Mouse (Mus musculus): ENCODE results near the gene Hs2st1. TPM values are rescaled to one million over a fixed set of nuclear protein-coding genes. Genes with fewer than 3 reads are reported as not detected.

Gene Hs2st1
- polyA plus RNA-seq, 1 experiment from 2014 or later, result 5.1 TPM

DNA sequence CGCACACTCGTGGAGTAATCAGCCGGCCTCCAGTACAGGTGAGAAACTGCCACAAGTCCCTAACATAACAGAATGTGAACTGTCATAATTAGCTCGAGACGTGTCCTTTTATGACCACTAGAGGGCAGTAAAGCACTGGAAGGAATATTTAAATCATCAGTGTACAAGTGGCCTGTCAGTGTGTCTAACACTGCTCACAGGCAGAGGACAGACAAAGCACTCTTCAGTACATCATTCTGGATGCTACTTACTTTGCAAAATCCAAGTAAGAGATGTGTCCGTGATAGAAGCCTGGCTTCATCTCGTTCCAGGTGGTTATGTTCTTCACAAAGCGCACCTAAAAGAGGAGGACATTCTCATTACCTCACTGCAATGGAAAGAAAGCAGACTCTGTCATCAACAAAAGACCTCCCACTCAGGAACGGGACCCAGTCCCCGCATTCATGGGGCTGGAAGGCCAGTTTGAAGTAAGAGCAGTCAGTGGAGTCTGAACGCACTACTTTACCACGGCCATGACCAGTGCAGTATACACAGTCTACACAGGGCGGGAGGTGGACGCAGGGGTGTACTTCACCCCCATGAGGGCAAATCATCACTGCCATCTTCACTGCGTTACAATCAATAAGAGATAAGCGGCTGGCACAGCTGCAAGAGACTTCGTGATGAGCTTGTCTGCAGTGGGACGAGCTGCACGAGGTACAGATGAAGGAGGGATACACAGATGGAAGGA is 116.1 kb downstream of the Hs2st1 start:
- TF ChIP-seq EP300 (optimal IDR thresholded peaks at IDR 0.05) (no peak), CTCF (IDR thresholded peaks at IDR 0.05; ENCODE audit: low read depth) (peak; percentile 99)
- no peak overlapping the region for H3K27ac ChIP-seq (replicated peaks)
- no peaks in the 10 kb centered on the region for H3K27me3 ChIP-seq (ENCODE audit: control insufficient read depth, insufficient read depth, low read length)
- H3K4me1 ChIP-seq (replicated peaks; ENCODE audit: control insufficient read depth, insufficient read depth), result 0 out of 2 replicates have a peak, but pooled peaks cover 2% of the 10 kb centered on the region
- 57% methylated on average over 19 of the region's 19 CpGs for WGBS
- no peaks in the 10 kb centered on the region for H3K36me3 ChIP-seq (ENCODE audit: control insufficient read depth, insufficient read depth, low read length)
- H3K4me2 ChIP-seq (replicated peaks; ENCODE audit: low read depth), result no peak overlapping the region
- no peak overlapping the region for H3K9ac ChIP-seq (ENCODE audit: low read length)
- no peak overlapping the region for H3K4me3 ChIP-seq (ENCODE audit: low read depth, low read length)
- DNase-seq (ENCODE audit: low spot score) (no peak), ATAC-seq (ENCODE audit: low FRiP score, low TSS enrichment) (peak; percentile 70)
- no peaks in the 10 kb centered on the region for H3K9me3 ChIP-seq (ENCODE audit: control insufficient read depth, low read length)

DNA sequence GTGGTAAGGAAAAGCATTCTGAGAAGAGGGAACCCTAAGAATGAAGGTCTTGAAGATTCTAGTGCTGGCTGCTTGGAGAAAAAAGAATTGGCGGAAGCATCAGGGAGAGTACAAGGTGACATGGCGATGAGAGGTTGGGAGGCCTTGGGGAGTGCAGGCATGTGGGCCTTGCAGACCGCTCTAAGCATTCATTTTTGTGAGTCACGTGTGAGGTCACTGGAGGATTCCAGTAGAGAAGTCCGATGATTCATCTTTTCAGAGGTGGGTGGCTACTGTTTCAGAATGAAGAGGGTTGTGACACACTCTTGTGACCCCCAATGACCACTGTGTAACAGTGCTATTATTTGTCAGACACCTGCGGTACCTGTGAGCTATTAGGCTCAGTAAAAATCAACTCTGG is 121.0 kb downstream of the Hs2st1 start:
- Histone ChIP-seq H3K4me1 (replicated peaks; ENCODE audit: control insufficient read depth, insufficient read depth) (no peaks in the 10 kb centered on the region), H3K9me3 (ENCODE audit: control insufficient read depth, low read length) (no peaks in the 10 kb centered on the region), H3K4me3 (ENCODE audit: low read depth, low read length) (no peak overlapping the region), H3K4me2 (replicated peaks; ENCODE audit: low read depth) (no peak overlapping the region), H3K9ac (ENCODE audit: low read length) (no peak overlapping the region), H3K27me3 (ENCODE audit: control insufficient read depth, insufficient read depth, low read length) (no peaks in the 10 kb centered on the region), H3K27ac (replicated peaks) (no peak overlapping the region), H3K36me3 (ENCODE audit: control insufficient read depth, insufficient read depth, low read length) (no peaks in the 10 kb centered on the region)
- TF ChIP-seq CTCF (IDR thresholded peaks at IDR 0.05; ENCODE audit: low read depth) (no peak), EP300 (optimal IDR thresholded peaks at IDR 0.05) (no peak)
- DNase-seq (ENCODE audit: low spot score) (no peak), ATAC-seq (ENCODE audit: low FRiP score, low TSS enrichment) (no peak)
- WGBS, result 88% methylated on average over 6 of the region's 6 CpGs

DNA sequence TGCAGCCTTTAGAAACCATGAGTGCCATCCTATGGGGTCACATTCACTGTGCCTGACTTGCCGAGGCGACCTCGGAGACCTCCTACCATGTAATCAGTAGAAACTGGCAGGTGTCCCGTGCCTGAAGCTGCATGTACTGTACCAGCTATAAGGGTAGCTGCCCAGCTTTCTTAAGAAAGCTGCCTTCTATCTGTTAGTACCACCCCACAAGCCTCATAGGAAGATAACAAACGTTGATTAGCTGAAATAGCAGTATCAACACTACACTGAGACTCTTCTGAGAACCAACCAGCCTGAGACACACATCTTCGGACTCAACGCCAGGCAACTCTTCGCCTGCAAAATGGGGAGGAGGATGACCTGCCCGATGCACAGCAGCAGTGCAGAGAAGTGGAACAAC is 122.1 kb downstream of the Hs2st1 start:
- 92% methylated on average over 9 of the region's 9 CpGs for WGBS
- H3K36me3 ChIP-seq (ENCODE audit: control insufficient read depth, insufficient read depth, low read length), result no peaks in the 10 kb centered on the region
- no peak for TF ChIP-seq EP300 (optimal IDR thresholded peaks at IDR 0.05)
- no peak for TF ChIP-seq CTCF (IDR thresholded peaks at IDR 0.05; ENCODE audit: low read depth)
- ATAC-seq (ENCODE audit: low FRiP score, low TSS enrichment) (no peak), DNase-seq (ENCODE audit: low spot score) (no peak)
- H3K27me3 ChIP-seq (ENCODE audit: control insufficient read depth, insufficient read depth, low read length), result no peaks in the 10 kb centered on the region
- no peak overlapping the region for H3K4me3 ChIP-seq (ENCODE audit: low read depth, low read length)
- no peak overlapping the region for H3K27ac ChIP-seq (replicated peaks)
- no peak overlapping the region for H3K4me2 ChIP-seq (replicated peaks; ENCODE audit: low read depth)
- H3K4me1 ChIP-seq (replicated peaks; ENCODE audit: control insufficient read depth, insufficient read depth), result no peaks in the 10 kb centered on the region
- H3K9ac ChIP-seq (ENCODE audit: low read length), result no peak overlapping the region
- H3K9me3 ChIP-seq (ENCODE audit: control insufficient read depth, low read length), result no peaks in the 10 kb centered on the region

DNA sequence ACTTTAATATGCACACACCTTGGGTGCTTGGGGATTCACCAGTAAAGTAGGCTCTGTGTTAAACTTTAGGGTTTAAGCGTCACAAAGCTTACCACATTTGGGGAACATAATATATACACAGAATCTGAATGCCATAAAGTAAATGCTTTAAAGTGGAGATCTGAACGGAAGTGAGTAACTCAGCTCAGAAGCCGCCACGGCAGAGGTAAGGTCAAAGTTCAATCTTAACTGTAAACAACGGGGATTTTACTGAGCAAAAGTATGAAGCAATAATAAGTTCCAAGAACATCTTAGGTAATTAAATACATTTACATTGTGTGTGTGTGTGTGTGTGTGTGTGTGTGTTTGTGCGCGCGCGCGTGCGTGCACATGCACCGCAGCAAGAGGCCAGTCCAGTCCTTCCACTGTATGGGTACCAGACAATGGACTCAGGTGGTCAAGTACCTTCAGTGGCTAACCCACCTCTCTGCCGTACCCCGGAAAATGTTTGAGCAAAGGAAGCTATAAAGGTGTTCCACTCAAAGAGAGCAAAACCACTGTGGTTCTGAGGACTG is 123.8 kb downstream of the Hs2st1 start:
- Histone ChIP-seq H3K4me1 (replicated peaks; ENCODE audit: control insufficient read depth, insufficient read depth) (no peaks in the 10 kb centered on the region), H3K9ac (ENCODE audit: low read length) (no peak overlapping the region), H3K4me3 (ENCODE audit: low read depth, low read length) (no peak overlapping the region), H3K36me3 (ENCODE audit: control insufficient read depth, insufficient read depth, low read length) (no peaks in the 10 kb centered on the region), H3K9me3 (ENCODE audit: control insufficient read depth, low read length) (no peaks in the 10 kb centered on the region), H3K27ac (replicated peaks) (no peak overlapping the region), H3K4me2 (replicated peaks; ENCODE audit: low read depth) (no peak overlapping the region), H3K27me3 (ENCODE audit: control insufficient read depth, insufficient read depth, low read length) (no peaks in the 10 kb centered on the region)
- DNase-seq (ENCODE audit: low spot score) (peak; percentile 41), ATAC-seq (ENCODE audit: low FRiP score, low TSS enrichment) (peak; percentile 85)
- TF ChIP-seq CTCF (IDR thresholded peaks at IDR 0.05; ENCODE audit: low read depth) (no peak), EP300 (optimal IDR thresholded peaks at IDR 0.05) (no peak)
- 62% methylated on average over 14 of the region's 14 CpGs for WGBS

DNA sequence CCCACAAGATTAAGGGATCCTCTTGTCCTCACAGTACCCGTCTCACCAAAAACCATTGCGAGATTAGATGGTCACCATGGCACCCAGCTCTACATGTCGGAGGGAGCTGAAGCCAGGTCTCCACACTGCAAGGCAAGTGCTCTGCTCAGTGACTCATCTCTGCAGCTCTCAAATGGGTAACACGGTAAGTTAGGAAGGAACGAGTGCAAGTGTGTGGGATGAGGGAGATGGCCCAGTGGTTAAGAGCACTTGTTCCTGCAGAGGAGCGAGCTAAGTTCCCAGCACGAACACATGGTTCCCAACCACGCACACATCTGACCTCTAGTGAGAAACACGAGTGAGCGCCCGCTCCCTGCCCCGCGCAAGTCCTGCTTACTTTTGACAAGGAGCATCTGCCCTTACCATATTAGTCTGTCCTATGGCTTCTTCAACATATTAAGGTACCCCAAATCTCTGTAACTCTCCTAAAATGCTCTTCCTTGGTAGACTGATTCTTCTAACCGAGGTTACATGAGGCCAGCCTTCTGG is 132.0 kb downstream of the Hs2st1 start:
- Histone ChIP-seq H3K27me3 (ENCODE audit: control insufficient read depth, insufficient read depth, low read length) (no peaks in the 10 kb centered on the region), H3K36me3 (ENCODE audit: control insufficient read depth, insufficient read depth, low read length) (peaks cover 2% of the 10 kb centered on the region; the same call in 1 of the 2 replicates), H3K4me3 (ENCODE audit: low read depth, low read length) (no peak overlapping the region), H3K9ac (ENCODE audit: low read length) (no peak overlapping the region), H3K9me3 (ENCODE audit: control insufficient read depth, low read length) (no peaks in the 10 kb centered on the region), H3K4me1 (replicated peaks; ENCODE audit: control insufficient read depth, insufficient read depth) (no peaks in the 10 kb centered on the region), H3K27ac (replicated peaks) (no peak overlapping the region), H3K4me2 (replicated peaks; ENCODE audit: low read depth) (no peak overlapping the region)
- no peak for TF ChIP-seq EP300 (optimal IDR thresholded peaks at IDR 0.05)
- WGBS, result 90% methylated on average over 14 of the region's 14 CpGs
- no peak for DNase-seq (ENCODE audit: low spot score)
- ATAC-seq (ENCODE audit: low FRiP score, low TSS enrichment), result no peak

DNA sequence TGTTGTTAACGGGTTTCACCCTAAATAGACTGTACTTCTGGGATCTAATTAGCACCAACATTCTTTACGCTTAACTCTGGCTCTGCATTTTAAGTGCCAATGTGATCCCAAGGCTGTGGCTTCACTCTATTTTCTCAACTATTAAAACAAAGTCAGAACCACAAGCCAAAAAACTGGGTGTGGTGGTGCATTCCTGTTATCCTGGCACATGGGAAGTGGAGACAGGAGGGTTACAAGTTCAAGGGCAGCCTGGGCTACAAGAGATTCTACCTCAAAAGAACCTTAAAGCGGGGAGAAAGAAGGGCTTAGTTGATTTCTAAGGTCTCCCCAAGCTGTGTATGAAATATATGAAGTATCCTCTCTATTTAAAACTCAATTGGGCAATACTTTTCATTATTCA is 133.9 kb downstream of the Hs2st1 start:
- H3K36me3 ChIP-seq (ENCODE audit: control insufficient read depth, insufficient read depth, low read length), result peaks cover 2% of the 10 kb centered on the region; the same call in 1 of the 2 replicates
- no peaks in the 10 kb centered on the region for H3K27me3 ChIP-seq (ENCODE audit: control insufficient read depth, insufficient read depth, low read length)
- ATAC-seq (ENCODE audit: low FRiP score, low TSS enrichment) (no peak), DNase-seq (ENCODE audit: low spot score) (no peak)
- no peak overlapping the region for H3K9ac ChIP-seq (ENCODE audit: low read length)
- H3K4me2 ChIP-seq (replicated peaks; ENCODE audit: low read depth), result no peak overlapping the region
- no peak overlapping the region for H3K27ac ChIP-seq (replicated peaks)
- no peaks in the 10 kb centered on the region for H3K4me1 ChIP-seq (replicated peaks; ENCODE audit: control insufficient read depth, insufficient read depth)
- no peak for TF ChIP-seq EP300 (optimal IDR thresholded peaks at IDR 0.05)
- TF ChIP-seq CTCF (IDR thresholded peaks at IDR 0.05; ENCODE audit: low read depth), result no peak
- H3K9me3 ChIP-seq (ENCODE audit: control insufficient read depth, low read length), result no peaks in the 10 kb centered on the region
- no peak overlapping the region for H3K4me3 ChIP-seq (ENCODE audit: low read depth, low read length)
- WGBS, result 76% methylated on average over 3 of the region's 3 CpGs

Measured in stomach, postnatal 0 days (tissue).